Mouse (Mus musculus): ENCODE measurements around the gene Vipas39. TPM values are rescaled to one million over a fixed set of nuclear protein-coding genes. Genes with fewer than 3 reads are reported as not detected.
A peak's percentile ranks its signal among the peaks of the same experiment; 100 is the strongest.

Vipas39 gene
- polyA plus RNA-seq, 1 experiment from 2014 or later: 25.7 TPM

GRCm38 (mm10) chr12:87299657-87300440 lies 33.8 kb upstream of the Vipas39 start, which contains the start of gene Ism2:
TSS of gene Ism2 (minus strand) at chr12:87299705.
- TF ChIP-seq EP300 (IDR thresholded peaks at IDR 0.05) (no peak), CTCF (IDR thresholded peaks at IDR 0.05) (no peak; the same call in 1 of the 2 replicates)
- DNase-seq (ENCODE audit: low spot score) (peak; percentile 31), ATAC-seq (peak; percentile 80)
- Histone ChIP-seq H3K36me3 (ENCODE audit: insufficient read depth, low read length) (no peaks in the 10 kb centered on the region), H3K4me3 (ENCODE audit: low read depth, low read length) (peak within 1 kb of the TSS; percentile 76), H3K27me3 (replicated peaks; ENCODE audit: insufficient read depth, low read length) (no peaks in the 10 kb centered on the region), H3K9ac (replicated peaks; ENCODE audit: low read depth) (peak within 1 kb of the TSS; percentile 50), H3K9me3 (ENCODE audit: low read length) (no peaks in the 10 kb centered on the region), H3K27ac (ENCODE audit: low read length) (no peak within 1 kb of the TSS), H3K4me2 (replicated peaks; ENCODE audit: low read depth, low read length) (peak within 1 kb of the TSS; percentile 99), H3K4me1 (ENCODE audit: insufficient read depth, low read depth, low read length) (peaks cover 7% of the 10 kb centered on the region)
- under 1% methylated on average over 58 of the region's 86 CpGs for WGBS

GRCm38 (mm10) chr12:87299037-87299656 lies 33.1 kb upstream of the Vipas39 start:
- Histone ChIP-seq H3K4me1 (ENCODE audit: insufficient read depth, low read depth, low read length) (peaks cover 7% of the 10 kb centered on the region), H3K27me3 (replicated peaks; ENCODE audit: insufficient read depth, low read length) (no peaks in the 10 kb centered on the region), H3K4me2 (replicated peaks; ENCODE audit: low read depth, low read length) (peak overlapping the region; percentile 99), H3K27ac (ENCODE audit: low read length) (no peak overlapping the region), H3K4me3 (ENCODE audit: low read depth, low read length) (peak overlapping the region; percentile 76), H3K36me3 (ENCODE audit: insufficient read depth, low read length) (no peaks in the 10 kb centered on the region), H3K9me3 (ENCODE audit: low read length) (no peaks in the 10 kb centered on the region), H3K9ac (replicated peaks; ENCODE audit: low read depth) (peak overlapping the region; percentile 50)
- no peak; the same call in none of the 2 replicates for ATAC-seq
- WGBS: 9% methylated on average over 26 of the region's 29 CpGs
- peak; percentile 28 for DNase-seq (ENCODE audit: low spot score)
- TF ChIP-seq CTCF (IDR thresholded peaks at IDR 0.05): peak; percentile 21
- no peak for TF ChIP-seq EP300 (IDR thresholded peaks at IDR 0.05)

GRCm38 (mm10) chr12:87293934-87294333 lies 27.9 kb upstream of the Vipas39 start:
- ATAC-seq (peak; percentile 89), DNase-seq (ENCODE audit: low spot score) (peak; percentile 55)
- Histone ChIP-seq H3K9me3 (ENCODE audit: low read length) (no peaks in the 10 kb centered on the region), H3K36me3 (ENCODE audit: insufficient read depth, low read length) (no peaks in the 10 kb centered on the region), H3K9ac (replicated peaks; ENCODE audit: low read depth) (no peak overlapping the region), H3K4me2 (replicated peaks; ENCODE audit: low read depth, low read length) (no peak overlapping the region), H3K27me3 (replicated peaks; ENCODE audit: insufficient read depth, low read length) (no peaks in the 10 kb centered on the region), H3K4me1 (ENCODE audit: insufficient read depth, low read depth, low read length) (no peaks in the 10 kb centered on the region), H3K4me3 (ENCODE audit: low read depth, low read length) (no peak overlapping the region), H3K27ac (ENCODE audit: low read length) (no peak overlapping the region)
- WGBS: 47% methylated on average over 6 of the region's 6 CpGs
- TF ChIP-seq EP300 (IDR thresholded peaks at IDR 0.05): no peak
- TF ChIP-seq CTCF (IDR thresholded peaks at IDR 0.05): no peak

GRCm38 (mm10) chr12:87289100-87289499 lies 23.0 kb upstream of the Vipas39 start:
- TF ChIP-seq EP300 (IDR thresholded peaks at IDR 0.05) (no peak), CTCF (IDR thresholded peaks at IDR 0.05) (no peak)
- DNase-seq (ENCODE audit: low spot score) (no peak), ATAC-seq (no peak)
- H3K36me3 ChIP-seq (ENCODE audit: insufficient read depth, low read length): no peaks in the 10 kb centered on the region
- H3K9me3 ChIP-seq (ENCODE audit: low read length): no peaks in the 10 kb centered on the region
- no peak overlapping the region for H3K9ac ChIP-seq (replicated peaks; ENCODE audit: low read depth)
- WGBS: 90% methylated on average over 5 of the region's 5 CpGs
- H3K4me2 ChIP-seq (replicated peaks; ENCODE audit: low read depth, low read length): no peak overlapping the region
- H3K27me3 ChIP-seq (replicated peaks; ENCODE audit: insufficient read depth, low read length): no peaks in the 10 kb centered on the region
- H3K27ac ChIP-seq (ENCODE audit: low read length): no peak overlapping the region
- no peak overlapping the region for H3K4me3 ChIP-seq (ENCODE audit: low read depth, low read length)
- H3K4me1 ChIP-seq (ENCODE audit: insufficient read depth, low read depth, low read length): no peaks in the 10 kb centered on the region

GRCm38 (mm10) chr12:87284726-87285125 lies 18.7 kb upstream of the Vipas39 start:
- DNase-seq (ENCODE audit: low spot score): peak; percentile 77
- H3K36me3 ChIP-seq (ENCODE audit: insufficient read depth, low read length): no peaks in the 10 kb centered on the region
- no peak overlapping the region for H3K4me2 ChIP-seq (replicated peaks; ENCODE audit: low read depth, low read length)
- H3K4me1 ChIP-seq (ENCODE audit: insufficient read depth, low read depth, low read length): no peaks in the 10 kb centered on the region
- peak; percentile 62 for ATAC-seq
- H3K27me3 ChIP-seq (replicated peaks; ENCODE audit: insufficient read depth, low read length): no peaks in the 10 kb centered on the region
- H3K9ac ChIP-seq (replicated peaks; ENCODE audit: low read depth): no peak overlapping the region
- no peaks in the 10 kb centered on the region for H3K9me3 ChIP-seq (ENCODE audit: low read length)
- 56% methylated on average over 5 of the region's 5 CpGs for WGBS
- TF ChIP-seq CTCF (IDR thresholded peaks at IDR 0.05) (no peak), EP300 (IDR thresholded peaks at IDR 0.05) (no peak)
- H3K4me3 ChIP-seq (ENCODE audit: low read depth, low read length): no peak overlapping the region
- H3K27ac ChIP-seq (ENCODE audit: low read length): peak overlapping the region; percentile 62

- no peak for TF ChIP-seq EP300 (IDR thresholded peaks at IDR 0.05)
- TF ChIP-seq CTCF (IDR thresholded peaks at IDR 0.05): no peak
- Histone ChIP-seq H3K9me3 (ENCODE audit: low read length) (no peaks in the 10 kb centered on the region), H3K27me3 (replicated peaks; ENCODE audit: insufficient read depth, low read length) (no peaks in the 10 kb centered on the region), H3K36me3 (ENCODE audit: insufficient read depth, low read length) (no peaks in the 10 kb centered on the region), H3K27ac (ENCODE audit: low read length) (peak overlapping the region; percentile 62; the same call in 1 of the 2 replicates), H3K4me3 (ENCODE audit: low read depth, low read length) (no peak overlapping the region), H3K4me2 (replicated peaks; ENCODE audit: low read depth, low read length) (no peak overlapping the region), H3K4me1 (ENCODE audit: insufficient read depth, low read depth, low read length) (no peaks in the 10 kb centered on the region), H3K9ac (replicated peaks; ENCODE audit: low read depth) (no peak overlapping the region)
- DNase-seq (ENCODE audit: low spot score) (no peak), ATAC-seq (no peak)
- WGBS: 53% methylated on average over 4 of the region's 4 CpGs
Measured at GRCm38 (mm10) chr12:87284268-87284667, 18.2 kb upstream of the Vipas39 start.

All from lung, postnatal 0 days (tissue).